12 mouse cellular contexts compared by ENCODE assay signal in the genomic region with DNA sequence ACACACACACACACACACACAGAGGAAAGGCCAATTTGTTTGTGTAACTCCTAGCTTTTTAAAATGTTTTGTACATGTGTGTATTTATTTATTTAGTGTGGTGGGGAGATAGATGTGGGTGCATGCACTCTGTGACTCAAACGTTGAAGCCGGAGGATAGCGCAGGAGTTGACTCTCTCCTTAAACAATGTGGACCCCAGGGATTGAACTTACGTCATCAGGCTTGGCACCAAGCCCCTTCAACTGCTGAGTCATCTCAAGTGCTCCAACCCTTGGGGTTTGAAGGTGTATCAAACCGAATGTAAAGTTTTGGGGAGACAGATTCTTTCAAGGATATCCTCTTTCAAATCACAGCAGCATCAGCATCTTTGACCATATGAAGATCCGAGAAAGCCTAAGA.
"Had no signal": no experiment of that assay in that cellular context is flagged by ENCODE, and none has a peak within 500 bp of the region (broad histone marks: within the 10 kb centered on the region; RNA-seq: fewer than 3 reads in every experiment).

No protein-coding gene starts in this region.

- H3K9ac ChIP-seq: liver, embryonic 15.5 days; midbrain, embryonic 13.5 days; neural tube, embryonic 12.5 days had no signal

- H3K27me3 ChIP-seq: liver, embryonic 15.5 days; midbrain, embryonic 13.5 days; neural tube, embryonic 12.5 days had no signal

- DNase-seq: kidney, postnatal 36 days; lung, adult 2 months; lung, postnatal 36 days; thymus, adult 18-20 months; thymus, postnatal 14 days had no signal

- ATAC-seq: lung, postnatal 0 days; midbrain, embryonic 13.5 days had no signal

- H3K9me3 ChIP-seq: liver, embryonic 15.5 days; midbrain, embryonic 13.5 days; neural tube, embryonic 12.5 days had no signal

- H3K27ac ChIP-seq: kidney, postnatal 0 days; layer of hippocampus, adult 2 months; liver, embryonic 15.5 days; midbrain, embryonic 13.5 days; neural tube, embryonic 12.5 days had no signal

- H3K36me3 ChIP-seq: liver, embryonic 15.5 days; neural tube, embryonic 12.5 days had no signal

- H3K4me2 ChIP-seq: liver, embryonic 11.5 days; liver, embryonic 15.5 days; midbrain, embryonic 13.5 days; neural tube, embryonic 12.5 days had no signal

- H3K4me3 ChIP-seq: layer of hippocampus, adult 2 months; liver, embryonic 15.5 days; midbrain, embryonic 13.5 days; neural tube, embryonic 12.5 days had no signal

- H3K4me1 ChIP-seq: liver, embryonic 15.5 days had no signal
